10 mouse cellular contexts compared by ENCODE assay signal in the genomic region with DNA sequence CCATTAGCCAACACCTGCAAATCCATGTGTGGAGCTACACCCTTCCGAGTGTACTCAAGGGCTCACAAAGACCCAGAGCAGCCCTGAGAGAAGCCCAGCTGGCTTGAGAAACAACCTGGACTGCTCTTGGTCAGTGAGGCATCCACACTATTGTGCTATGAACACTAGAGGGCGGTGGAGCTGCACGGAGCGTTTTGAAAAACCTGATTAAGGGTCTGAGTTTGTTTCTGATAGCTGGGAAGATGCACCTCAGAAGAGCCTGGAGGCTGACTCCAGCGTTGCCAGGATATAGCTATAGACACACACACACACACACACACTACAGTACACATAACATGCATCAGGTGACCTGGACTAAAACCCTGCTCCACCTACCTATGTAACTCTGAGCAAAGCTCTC.
DNase-seq lines count a peak whose midpoint lies in the region; ATAC-seq and TF ChIP-seq lines count a peak whose summit lies in the region.
"Had no signal": no experiment of that assay in that cellular context is flagged by ENCODE, and none has a peak within 500 bp of the region (broad histone marks: within the 10 kb centered on the region; RNA-seq: fewer than 3 reads in every experiment).

No protein-coding gene starts in this region.

- H3K9me3 ChIP-seq in heart, embryonic 11.5 days (replicated peaks; ENCODE audit: control insufficient read depth, low read length), result no peaks in the 10 kb centered on the region
- H3K9me3 ChIP-seq in forebrain, embryonic 16.5 days (ENCODE audit: control insufficient read depth, low read length), result peaks cover 3% of the 10 kb centered on the region; the same call in 1 of the 2 replicates
- no peaks in the 10 kb centered on the region for H3K9me3 ChIP-seq in intestine, embryonic 15.5 days
- H3K9me3 ChIP-seq in midbrain, embryonic 13.5 days, result 0 out of 2 replicates have a peak, but pooled peaks cover 4% of the 10 kb centered on the region

- 8% methylated on average over 5 of the region's 5 CpGs for WGBS in heart, adult 2 months
- 16% methylated on average over 5 of the region's 5 CpGs for WGBS in heart, embryonic 11.5 days (ENCODE audit: insufficient replicate concordance)
- WGBS in cerebellum, adult 2 months, result 3% methylated on average over 5 of the region's 5 CpGs
- WGBS in forebrain, embryonic 16.5 days, result 12% methylated on average over 5 of the region's 5 CpGs
- 7% methylated on average over 5 of the region's 5 CpGs for WGBS in intestine, embryonic 15.5 days
- WGBS in midbrain, embryonic 13.5 days, result 3% methylated on average over 5 of the region's 5 CpGs
- 3% methylated on average over 5 of the region's 5 CpGs for WGBS in small intestine, adult 2 months

- no peak for TF ChIP-seq POLR2A in heart, adult 2 months (IDR thresholded peaks at IDR 0.05; ENCODE audit: insufficient read depth, low read depth, low read length)
- TF ChIP-seq POLR2A in cerebellum, adult 2 months (IDR thresholded peaks at IDR 0.05; ENCODE audit: borderline replicate concordance, insufficient read depth, low read length), result no peak
- TF ChIP-seq POLR2A in small intestine, adult 2 months (IDR thresholded peaks at IDR 0.05; ENCODE audit: low read depth, low read length), result no peak

- H3K27ac ChIP-seq in heart, adult 2 months, result no peak overlapping the region
- H3K27ac ChIP-seq in heart, embryonic 11.5 days (ENCODE audit: low read depth, low read length), result no peak overlapping the region
- no peak overlapping the region for H3K27ac ChIP-seq in cerebellum, adult 2 months (ENCODE audit: insufficient read depth, low read length)
- no peak overlapping the region for H3K27ac ChIP-seq in forebrain, embryonic 16.5 days (ENCODE audit: low read length)
- no peak overlapping the region for H3K27ac ChIP-seq in intestine, embryonic 15.5 days
- H3K27ac ChIP-seq in midbrain, embryonic 13.5 days, result no peak overlapping the region
- H3K27ac ChIP-seq in small intestine, adult 2 months (ENCODE audit: insufficient read depth, low read depth, low read length), result no peak overlapping the region

- intact Hi-C loops in heart, adult 2 months (cut with DNase I), result loop anchor here (1.0 kb wide), 1 partner anchor 211 kb away; no protein-coding TSS in a partner anchor
- intact Hi-C loops in left cerebral cortex, postnatal 10 days (cut with DNase I), result loop anchor here (1.0 kb wide), 2 partner anchors 211 to 353 kb away; no protein-coding TSS in a partner anchor

- no peaks in the 10 kb centered on the region for H3K4me1 ChIP-seq in heart, adult 2 months (ENCODE audit: control insufficient read depth, insufficient read depth, low read length)
- no peaks in the 10 kb centered on the region for H3K4me1 ChIP-seq in heart, embryonic 11.5 days (ENCODE audit: control insufficient read depth, insufficient read depth, low read length)
- H3K4me1 ChIP-seq in cerebellum, adult 2 months (ENCODE audit: control insufficient read depth, insufficient read depth, low read length), result no peaks in the 10 kb centered on the region
- 0 out of 2 replicates have a peak, but pooled peaks cover 2% of the 10 kb centered on the region for H3K4me1 ChIP-seq in forebrain, embryonic 16.5 days (replicated peaks; ENCODE audit: control insufficient read depth, insufficient read depth, low read length)
- no peaks in the 10 kb centered on the region for H3K4me1 ChIP-seq in intestine, embryonic 15.5 days (replicated peaks)
- H3K4me1 ChIP-seq in midbrain, embryonic 13.5 days (replicated peaks), result no peaks in the 10 kb centered on the region
- no peaks in the 10 kb centered on the region for H3K4me1 ChIP-seq in small intestine, adult 2 months (ENCODE audit: control insufficient read depth, insufficient read depth, insufficient read length, low read length)
- H3K4me1 ChIP-seq: megakaryocyte, embryonic 14.5 days had no signal

- H3K27me3 ChIP-seq in heart, adult 2 months (ENCODE audit: control insufficient read depth, insufficient read depth, low read length), result no peaks in the 10 kb centered on the region
- peaks cover 8% of the 10 kb centered on the region for H3K27me3 ChIP-seq in heart, embryonic 11.5 days (ENCODE audit: control insufficient read depth, insufficient read depth, low read length)
- no peaks in the 10 kb centered on the region for H3K27me3 ChIP-seq in cerebellum, adult 2 months (ENCODE audit: control insufficient read depth, insufficient read depth, low read length)
- no peaks in the 10 kb centered on the region for H3K27me3 ChIP-seq in forebrain, embryonic 16.5 days (replicated peaks; ENCODE audit: control insufficient read depth, insufficient read depth, low read length)
- H3K27me3 ChIP-seq in intestine, embryonic 15.5 days (replicated peaks), result no peaks in the 10 kb centered on the region
- no peaks in the 10 kb centered on the region for H3K27me3 ChIP-seq in midbrain, embryonic 13.5 days
- no peaks in the 10 kb centered on the region for H3K27me3 ChIP-seq in small intestine, adult 2 months (ENCODE audit: control insufficient read depth, insufficient read depth, low read length)
- H3K27me3 ChIP-seq: megakaryocyte, embryonic 14.5 days had no signal

- peak; percentile 51; the same call in 1 of the 2 replicates for TF ChIP-seq EP300 in heart, adult 2 months (IDR thresholded peaks at IDR 0.05; ENCODE audit: insufficient read depth, low read depth, low read length)

- peak; percentile 95 for TF ChIP-seq CTCF in heart, adult 2 months (IDR thresholded peaks at IDR 0.05)
- peak; percentile 90 for TF ChIP-seq CTCF in cerebellum, adult 2 months (IDR thresholded peaks at IDR 0.05; ENCODE audit: borderline replicate concordance, insufficient read depth, low read depth, low read length)
- peak; percentile 61; the same call in 1 of the 2 replicates for TF ChIP-seq CTCF in small intestine, adult 2 months (IDR thresholded peaks at IDR 0.05; ENCODE audit: extremely low read depth, insufficient read length, insufficient replicate concordance, low read depth, low read length)

- H3K79me2 ChIP-seq in heart, adult 2 months (replicated peaks; ENCODE audit: control insufficient read depth, insufficient read depth, low read length), result no peaks in the 10 kb centered on the region

- H3K4me3 ChIP-seq in heart, adult 2 months, result no peak overlapping the region
- no peak overlapping the region for H3K4me3 ChIP-seq in heart, embryonic 11.5 days (ENCODE audit: low read depth, low read length)
- H3K4me3 ChIP-seq in cerebellum, adult 2 months (replicated peaks; ENCODE audit: insufficient read depth, low read depth, low read length), result no peak overlapping the region
- no peak overlapping the region for H3K4me3 ChIP-seq in forebrain, embryonic 16.5 days (replicated peaks; ENCODE audit: low read length)
- H3K4me3 ChIP-seq in intestine, embryonic 15.5 days (replicated peaks), result no peak overlapping the region
- H3K4me3 ChIP-seq in midbrain, embryonic 13.5 days (replicated peaks), result no peak overlapping the region
- no peak overlapping the region for H3K4me3 ChIP-seq in small intestine, adult 2 months (ENCODE audit: low read depth, low read length)
- H3K4me3 ChIP-seq: megakaryocyte, embryonic 14.5 days had no signal

- ATAC-seq in heart, embryonic 11.5 days (replicated peaks; ENCODE audit: insufficient number of reproducible peaks, low FRiP score, low TSS enrichment), result no peak
- ATAC-seq in forebrain, embryonic 16.5 days, result peak; percentile 61
- ATAC-seq in intestine, embryonic 15.5 days, result peak; percentile 41; the same call in 1 of the 2 replicates
- ATAC-seq in midbrain, embryonic 13.5 days, result peak; percentile 85

- DNase-seq in heart, adult 2 months, result peak; percentile 31 to 52
- DNase-seq in cerebellum, adult 2 months, result peak; percentile 44 to 60
- peak; percentile 63 for DNase-seq in left cerebral cortex, postnatal 10 days (ENCODE audit: extremely low spot score in 1 of 2, low spot score in 2 of 2)

- H3K9ac ChIP-seq in heart, adult 2 months (ENCODE audit: low read depth, low read length), result no peak overlapping the region
- H3K9ac ChIP-seq in heart, embryonic 11.5 days (ENCODE audit: low read depth, low read length), result no peak overlapping the region
- H3K9ac ChIP-seq in forebrain, embryonic 16.5 days (replicated peaks; ENCODE audit: low read depth, low read length), result no peak overlapping the region
- H3K9ac ChIP-seq in intestine, embryonic 15.5 days, result no peak overlapping the region
- no peak overlapping the region for H3K9ac ChIP-seq in midbrain, embryonic 13.5 days (replicated peaks)

- no peaks in the 10 kb centered on the region for H3K36me3 ChIP-seq in heart, adult 2 months (ENCODE audit: control insufficient read depth, insufficient read depth, low read length)
- no peaks in the 10 kb centered on the region for H3K36me3 ChIP-seq in heart, embryonic 11.5 days (ENCODE audit: control insufficient read depth, insufficient read depth, low read length)
- no peaks in the 10 kb centered on the region for H3K36me3 ChIP-seq in forebrain, embryonic 16.5 days (ENCODE audit: control insufficient read depth, insufficient read depth)
- H3K36me3 ChIP-seq in intestine, embryonic 15.5 days, result no peaks in the 10 kb centered on the region
- H3K36me3 ChIP-seq in midbrain, embryonic 13.5 days, result no peaks in the 10 kb centered on the region
- no peaks in the 10 kb centered on the region for H3K36me3 ChIP-seq in small intestine, adult 2 months (ENCODE audit: control insufficient read depth, insufficient read depth, low read length)
- H3K36me3 ChIP-seq: G1E had no signal

- H3K4me2 ChIP-seq in heart, embryonic 11.5 days, result no peak overlapping the region
- no peak overlapping the region for H3K4me2 ChIP-seq in forebrain, embryonic 16.5 days (ENCODE audit: low read length)
- H3K4me2 ChIP-seq in intestine, embryonic 15.5 days (replicated peaks), result no peak overlapping the region
- H3K4me2 ChIP-seq in midbrain, embryonic 13.5 days (replicated peaks), result no peak overlapping the region
